Mouse (Mus musculus) testis, postnatal 10 days (tissue): ENCODE data around the gene Tnc.
"Not testable (repeated sequence)": the region's sequence is repeated elsewhere in the genome, so short reads cannot be mapped to it uniquely, and the experiment has no call there.

Experiments used
- DNase-seq: peaks from one replicate; pipeline ENCODE4 v3.0.0; 2021; ENCODE audit warnings: low spot score

Tnc gene

DNA sequence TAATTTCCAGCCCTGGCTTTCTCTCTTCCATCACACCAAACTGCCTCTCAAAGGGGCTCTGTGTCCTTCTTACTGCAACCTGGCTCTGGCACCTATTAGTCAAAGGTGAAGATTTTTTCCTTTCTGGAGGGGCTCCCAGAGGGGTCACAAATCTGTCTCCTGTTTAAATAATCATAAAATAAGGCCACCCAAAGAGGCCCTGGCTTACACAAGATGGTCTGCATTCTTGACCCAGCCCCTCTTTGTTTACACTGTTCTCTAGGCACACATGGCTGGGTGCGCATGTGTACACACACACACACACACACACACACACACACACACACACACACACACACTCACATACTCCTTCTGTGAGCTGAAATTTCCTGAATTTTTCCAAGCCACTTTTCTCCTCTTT lies 83.4 kb downstream of the Tnc start:
- DNase-seq: no peak

DNA sequence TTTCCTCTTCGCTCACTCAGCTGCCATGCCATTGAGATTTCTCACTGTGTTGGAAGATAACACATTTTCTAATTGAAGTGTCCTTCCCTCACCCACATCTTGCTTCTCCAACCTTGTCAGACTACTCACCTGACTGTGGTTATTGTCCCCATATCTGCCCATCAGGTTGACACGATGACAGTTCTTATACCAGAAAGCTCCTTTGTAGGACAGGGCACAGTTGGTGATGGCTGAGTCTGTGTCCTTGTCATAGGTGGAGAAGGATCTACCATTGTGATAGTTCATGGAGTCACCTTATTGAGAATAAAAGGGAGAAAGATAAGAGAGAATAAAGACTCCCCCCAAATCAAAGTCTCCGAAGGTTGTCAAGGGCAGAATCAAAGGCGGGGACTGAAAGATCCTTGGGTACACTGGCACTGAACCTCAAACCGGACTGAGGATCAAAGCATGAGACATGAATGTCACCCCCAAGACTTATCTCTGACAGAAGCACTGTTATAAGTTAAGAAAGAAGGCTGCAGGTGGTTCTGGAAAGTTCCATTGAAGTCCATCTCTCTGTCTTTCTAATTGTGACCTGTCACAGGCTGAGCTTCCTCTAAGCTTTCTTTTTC lies 84.9 kb downstream of the Tnc start:
- DNase-seq: no peak

DNA sequence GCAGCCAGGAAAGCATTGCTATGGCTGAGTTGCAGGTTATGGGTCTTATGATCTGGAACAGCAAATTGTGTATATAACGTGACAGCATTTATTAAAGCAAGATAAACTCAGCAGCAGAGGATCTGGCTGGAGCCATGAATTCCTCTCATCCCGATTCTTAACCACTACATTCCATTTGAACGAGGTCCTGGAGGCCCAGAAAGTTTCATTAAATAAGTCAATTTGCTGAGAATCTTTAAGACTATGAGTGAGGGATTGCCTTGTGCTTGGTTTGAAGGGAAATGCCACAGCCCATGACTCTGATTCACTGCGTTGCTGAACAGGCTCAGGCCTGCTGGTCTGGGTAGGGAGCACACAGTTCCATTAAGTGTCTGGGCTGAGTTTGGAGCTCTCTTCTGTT lies 88.2 kb downstream of the Tnc start:
- no peak for DNase-seq

DNA sequence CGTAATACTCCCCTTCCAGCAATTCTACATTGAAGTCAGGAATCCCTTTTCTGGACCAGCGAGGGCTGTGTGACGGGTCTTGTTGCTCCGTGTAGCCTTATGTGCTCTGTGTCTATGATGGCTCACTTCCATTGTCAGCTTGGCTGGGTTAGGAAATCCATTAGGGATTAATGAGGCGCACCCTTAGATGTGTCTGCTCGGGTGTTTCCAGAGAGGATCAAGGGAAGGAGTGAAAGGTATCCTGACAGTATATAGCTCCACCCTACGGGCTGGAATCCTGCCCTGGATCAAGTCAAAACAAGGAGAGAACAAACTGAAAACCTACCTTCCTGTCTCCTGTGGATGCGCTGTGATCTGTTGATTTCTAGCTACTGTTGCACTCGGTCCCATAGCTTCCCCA lies 96.8 kb downstream of the Tnc start:
- DNase-seq: no peak

DNA sequence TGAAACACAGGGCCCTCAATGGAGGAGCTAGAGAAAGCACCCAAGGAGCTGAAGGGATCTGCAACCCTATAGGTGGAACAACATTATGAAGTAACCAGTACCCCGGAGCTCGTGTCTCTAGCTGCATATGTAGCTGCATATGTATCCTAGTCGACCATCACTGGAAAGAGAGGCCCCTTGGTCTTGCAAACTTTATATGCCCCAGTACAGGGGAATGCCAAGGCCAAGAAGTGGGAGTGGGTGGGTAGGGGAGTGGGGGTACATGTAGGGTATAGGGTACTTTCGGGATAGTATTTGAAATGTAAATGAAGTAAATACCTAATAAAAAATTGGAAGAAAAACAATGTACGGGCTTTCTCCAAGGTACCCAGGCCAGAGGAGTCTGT lies 98.1 kb downstream of the Tnc start:
- DNase-seq: not testable (repeated sequence)

DNA sequence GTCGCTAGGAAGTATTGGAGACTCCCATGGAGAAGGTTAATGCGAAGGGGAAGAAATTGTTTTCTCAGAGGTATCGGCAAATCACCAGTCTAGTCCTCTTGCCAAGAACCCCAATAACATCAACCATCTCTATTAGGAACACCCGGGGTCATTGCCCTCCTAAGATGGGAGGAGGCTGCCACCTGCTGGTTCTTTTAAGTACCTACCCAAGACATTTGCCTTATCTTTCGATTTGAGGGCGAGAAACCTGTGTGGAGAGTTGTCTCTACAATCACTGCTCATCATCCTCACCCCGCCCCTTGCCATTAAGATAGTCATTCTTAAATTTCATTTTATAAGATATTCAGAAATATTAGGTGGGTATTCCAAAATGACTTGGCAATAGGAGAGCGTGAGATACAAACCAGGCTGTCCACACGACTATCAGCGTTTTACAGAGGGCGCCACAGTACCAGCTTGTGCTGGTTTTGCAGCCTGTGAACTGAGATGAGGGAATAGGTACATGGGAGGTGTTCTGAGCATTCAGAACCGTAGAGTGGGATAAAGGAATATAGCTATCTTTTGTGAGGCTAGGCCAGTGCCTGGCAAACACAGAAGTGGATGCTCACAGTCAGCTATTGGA lies 98.6 kb downstream of the Tnc start:
- DNase-seq: peak; percentile 62

DNA sequence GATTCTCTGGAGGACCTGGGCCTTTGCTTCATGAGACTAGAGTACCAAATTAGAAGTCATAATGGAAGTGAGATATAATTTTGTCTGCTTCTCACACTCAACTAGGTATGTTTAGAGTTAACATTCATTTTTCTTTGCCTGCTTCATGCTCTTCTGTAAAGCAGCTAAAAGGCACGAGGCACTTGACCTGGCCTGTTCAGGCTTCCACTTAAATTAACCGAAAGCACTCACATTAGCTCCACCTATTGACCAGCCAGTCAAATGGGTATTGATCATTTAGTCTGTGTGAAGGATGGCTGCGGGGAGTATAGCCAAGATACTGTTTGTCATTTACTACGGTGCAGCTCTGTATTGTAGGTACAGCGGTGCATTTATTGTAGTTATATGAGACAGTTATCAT lies 103.0 kb downstream of the Tnc start:
- DNase-seq: no peak

DNA sequence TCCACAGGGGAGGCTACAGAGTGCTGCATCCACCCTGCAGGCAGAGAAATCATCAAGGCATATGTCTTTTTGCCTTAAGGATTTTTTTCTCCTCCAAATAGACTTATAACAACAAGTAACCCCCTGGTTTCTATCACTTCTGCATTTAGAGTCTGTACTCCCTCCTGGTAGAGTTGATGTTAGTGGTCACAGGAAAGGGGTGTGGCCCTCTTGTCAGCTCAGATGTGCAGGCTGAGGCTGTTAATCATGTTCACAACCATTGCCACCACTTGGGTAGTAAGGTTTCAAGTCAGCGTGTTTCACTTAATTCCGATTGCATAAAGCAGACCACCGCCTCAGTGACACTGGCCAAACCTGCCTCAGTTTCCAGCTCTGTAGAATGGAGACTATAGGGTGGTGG lies 103.9 kb downstream of the Tnc start:
- no peak for DNase-seq

DNA sequence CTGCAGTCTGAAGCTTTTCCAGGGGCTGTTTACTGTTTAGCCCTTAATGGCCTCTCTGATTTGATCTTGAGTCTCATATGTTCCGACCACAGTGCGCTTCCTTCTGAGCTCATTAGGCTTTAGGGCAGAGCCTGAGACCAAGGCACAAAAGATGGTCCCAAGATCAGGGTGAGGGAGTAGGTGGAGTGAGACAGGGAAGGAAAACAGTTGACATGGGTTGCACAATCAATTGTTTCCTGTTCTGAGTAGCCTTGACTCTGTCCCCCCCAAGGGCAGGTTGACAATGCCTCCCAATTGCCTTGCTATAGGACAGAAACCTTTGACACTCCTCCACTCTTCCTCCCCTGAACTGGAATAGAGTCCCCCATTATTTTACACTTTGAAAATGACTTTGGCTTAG lies 105.4 kb downstream of the Tnc start:
- no peak for DNase-seq

DNA sequence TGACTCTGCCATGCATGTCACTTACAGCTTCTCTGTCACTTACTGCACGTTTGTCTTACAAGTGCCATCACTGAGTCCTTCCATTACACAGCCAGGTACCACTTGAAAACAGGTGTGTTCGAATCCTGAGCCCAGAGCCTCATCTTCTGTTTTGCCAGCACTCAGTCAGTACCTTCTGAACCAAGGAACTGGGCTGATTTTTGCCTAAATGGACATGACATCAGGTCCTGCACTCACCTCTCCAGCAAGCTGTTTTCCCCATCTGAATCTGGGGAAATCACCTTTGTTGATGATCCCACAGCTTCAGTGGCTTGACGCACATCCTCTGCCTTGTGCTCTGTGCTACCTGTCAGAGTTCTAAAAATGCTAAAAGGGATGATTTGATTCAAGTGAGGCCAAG lies 107.4 kb downstream of the Tnc start:
- DNase-seq: no peak

DNA sequence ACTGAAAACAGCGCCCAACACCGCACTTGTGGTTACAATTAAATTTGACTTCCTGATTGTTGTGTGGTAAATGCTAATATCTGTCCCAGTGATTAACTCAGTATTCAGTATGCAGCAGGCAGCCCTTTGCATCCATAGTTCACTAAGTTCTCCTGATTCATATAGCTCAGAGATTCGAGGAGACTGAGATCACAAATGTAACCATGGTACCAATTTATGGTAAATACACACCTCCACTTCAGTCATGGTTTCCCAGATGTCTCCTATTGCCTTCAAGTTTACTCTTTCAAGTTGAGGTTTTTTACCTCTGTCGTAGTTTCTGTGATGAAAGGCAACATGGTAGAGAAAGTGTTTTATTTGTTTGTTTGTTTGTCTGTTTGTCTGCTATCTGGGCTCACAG lies 110.9 kb downstream of the Tnc start:
- DNase-seq: no peak

DNA sequence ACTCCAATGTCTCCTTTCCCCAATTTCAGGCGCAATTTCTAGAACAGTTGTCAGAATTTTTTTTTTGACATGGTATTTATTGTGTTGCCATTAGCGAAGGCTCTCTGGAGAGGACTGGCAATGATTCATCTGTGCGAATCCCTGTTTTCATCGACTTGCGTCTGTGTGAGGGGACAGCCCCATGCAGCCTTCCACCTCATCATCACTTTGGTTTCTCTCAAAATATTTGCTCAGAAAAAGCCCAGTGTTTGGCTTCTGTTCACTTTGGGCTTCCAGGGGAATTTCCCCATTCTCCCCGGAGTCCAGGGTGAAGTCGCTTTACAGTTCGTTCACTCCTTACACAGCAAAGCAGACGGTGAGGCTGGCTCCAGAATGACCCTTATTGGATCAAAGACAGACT lies 111.5 kb downstream of the Tnc start:
- DNase-seq: no peak

DNA sequence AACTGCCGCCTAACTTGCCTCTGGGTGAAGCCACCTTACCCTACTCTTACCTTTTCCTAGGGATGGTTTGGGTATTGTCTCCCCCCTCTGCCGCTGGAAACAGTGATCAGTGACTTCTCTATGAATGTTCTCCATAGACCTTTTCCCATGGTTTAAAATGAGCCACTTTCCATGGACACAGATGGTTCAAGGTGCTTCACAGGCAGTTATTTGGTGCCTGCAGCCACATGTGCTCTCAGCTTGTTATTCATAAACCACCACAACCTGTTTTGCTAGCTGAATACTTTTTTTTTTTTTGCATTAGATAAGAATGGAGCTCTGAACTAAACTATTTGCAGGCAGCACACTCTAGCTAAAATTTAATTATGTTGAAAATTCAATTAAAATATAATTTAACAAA lies 116.0 kb downstream of the Tnc start:
- DNase-seq: no peak

DNA sequence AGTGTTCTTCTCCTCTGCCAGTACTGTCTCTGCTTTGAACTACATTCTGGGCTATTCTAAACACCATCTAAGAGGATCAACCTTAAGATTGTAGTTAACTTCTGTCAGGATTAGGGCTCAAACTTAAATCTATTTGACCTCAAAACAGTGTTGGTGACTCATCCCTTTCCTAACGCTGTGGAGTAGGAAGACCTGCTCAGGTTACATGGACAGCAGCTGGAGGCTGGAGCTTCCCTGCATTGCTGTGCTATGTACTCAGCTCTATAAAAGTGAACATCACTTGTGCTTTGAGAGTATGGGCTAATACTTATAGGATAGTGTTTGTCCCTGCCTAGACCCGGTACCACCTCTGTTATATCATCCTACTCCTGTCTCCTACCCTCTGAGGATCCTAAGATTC lies 117.3 kb downstream of the Tnc start:
- no peak for DNase-seq

DNA sequence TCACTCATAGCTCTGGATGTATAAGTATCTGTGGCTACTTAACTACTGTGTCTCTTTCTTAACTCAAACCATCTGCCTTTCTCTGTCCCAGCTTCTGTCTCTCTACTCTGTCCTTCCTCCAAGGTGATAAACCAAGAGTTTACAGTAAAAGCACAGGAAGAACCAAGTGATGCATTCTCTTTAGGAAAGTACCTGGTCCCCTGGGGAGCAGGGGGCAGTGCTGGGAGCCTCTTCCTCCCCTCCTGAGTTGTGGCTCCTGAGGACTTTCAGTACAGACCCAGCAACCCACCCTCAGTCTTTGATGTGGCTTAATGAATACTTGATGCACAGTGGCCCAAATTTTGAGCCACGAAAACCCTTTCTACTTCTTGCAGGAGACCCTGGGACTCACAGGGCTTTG lies 118.6 kb downstream of the Tnc start:
- no peak for DNase-seq

DNA sequence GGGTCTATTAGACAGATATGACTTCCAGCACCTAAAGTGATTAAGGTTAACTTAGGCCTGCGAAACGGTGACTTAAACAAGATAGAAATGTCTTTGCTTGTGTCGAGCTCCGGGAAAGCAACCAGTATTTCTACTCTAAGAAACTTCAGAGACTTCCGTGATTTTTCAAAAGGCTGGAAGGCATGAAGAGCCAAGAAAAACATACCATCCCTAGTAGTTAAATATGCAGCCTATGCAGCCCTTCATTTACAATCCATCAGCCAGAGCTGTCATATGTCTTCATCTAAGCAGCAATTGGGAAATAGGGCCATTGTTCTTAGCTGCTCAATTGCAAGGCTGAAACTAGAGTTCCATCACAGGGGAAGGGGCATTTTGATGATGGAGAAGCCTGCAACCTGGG lies 129.6 kb downstream of the Tnc start:
- DNase-seq: no peak

DNA sequence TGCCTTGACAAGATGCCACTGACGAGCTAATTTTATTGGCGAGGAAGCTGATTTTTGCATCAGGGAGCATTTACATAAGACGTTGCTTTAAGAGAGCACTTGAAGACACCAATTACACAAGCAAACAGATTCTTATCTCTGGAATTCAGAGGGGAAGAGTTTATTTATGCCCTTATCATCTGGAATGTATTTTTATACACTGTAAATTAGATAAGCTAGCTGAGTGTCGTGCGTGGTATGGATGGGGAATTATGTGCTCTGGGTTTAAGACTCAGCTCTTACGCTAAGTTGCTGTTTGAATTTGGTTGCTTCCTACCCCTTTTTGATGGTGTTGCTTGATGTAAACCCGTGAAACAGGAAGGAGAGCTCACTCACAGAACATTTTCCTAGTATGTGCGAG lies 130.1 kb downstream of the Tnc start:
- DNase-seq: no peak

DNA sequence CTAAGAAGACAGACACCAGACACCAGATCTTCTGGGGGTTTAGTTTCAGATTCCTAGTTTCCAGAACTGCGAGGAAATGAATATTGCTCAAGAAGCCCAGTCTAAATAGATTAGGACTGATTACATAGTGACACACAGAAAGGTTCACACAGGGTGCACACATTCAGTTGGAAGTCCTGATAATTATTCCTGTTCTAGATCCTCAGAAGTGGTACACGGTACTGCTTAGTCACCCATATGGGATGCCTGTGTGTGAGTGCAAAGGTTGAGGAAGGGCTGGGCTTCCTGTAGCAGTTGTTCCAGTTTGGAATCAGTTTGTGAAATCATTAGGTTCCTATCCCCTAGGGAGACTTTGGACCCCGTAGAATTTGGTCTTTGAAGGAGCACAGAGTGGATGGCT lies 130.5 kb downstream of the Tnc start:
- no peak for DNase-seq
